Mouse (Mus musculus): Measurements from ENCODE around the gene Stxbp3.

The Stxbp3 gene

DNA sequence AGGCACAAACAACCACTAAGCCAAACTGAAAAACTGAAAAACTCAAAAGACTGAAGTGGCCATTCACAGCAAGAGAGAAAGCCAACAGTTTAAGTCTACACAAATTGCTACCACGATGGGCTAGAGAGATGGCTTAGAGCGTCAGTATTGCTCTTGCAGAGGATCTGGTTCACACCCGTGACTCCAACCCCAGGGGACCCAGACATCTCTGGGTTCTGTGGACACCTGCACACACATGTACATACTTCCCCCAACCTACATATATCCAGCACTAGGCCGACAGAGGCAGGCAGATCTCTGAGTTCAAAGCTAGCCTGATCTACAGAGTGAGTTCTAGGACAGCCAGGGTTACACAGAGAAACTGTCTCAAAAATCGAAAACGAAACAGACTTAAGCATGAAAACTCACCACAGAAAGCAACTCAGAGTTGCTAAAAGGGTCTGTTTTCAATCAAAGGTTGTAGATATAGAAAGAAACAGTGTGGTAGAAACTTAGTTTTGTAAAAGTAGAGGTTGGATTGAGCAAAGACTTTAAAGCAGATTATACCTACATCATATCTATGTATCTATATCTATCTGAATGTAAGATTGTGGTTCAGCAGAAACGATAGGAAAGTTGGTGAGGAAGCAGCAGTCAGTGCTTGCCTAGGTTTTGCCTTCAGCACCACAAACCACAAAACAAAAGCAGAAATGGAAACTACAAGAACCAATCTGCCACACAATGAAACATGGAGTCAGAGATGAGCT, 44.6 kb downstream of the Stxbp3 start:
- no peak for DNase-seq

DNA sequence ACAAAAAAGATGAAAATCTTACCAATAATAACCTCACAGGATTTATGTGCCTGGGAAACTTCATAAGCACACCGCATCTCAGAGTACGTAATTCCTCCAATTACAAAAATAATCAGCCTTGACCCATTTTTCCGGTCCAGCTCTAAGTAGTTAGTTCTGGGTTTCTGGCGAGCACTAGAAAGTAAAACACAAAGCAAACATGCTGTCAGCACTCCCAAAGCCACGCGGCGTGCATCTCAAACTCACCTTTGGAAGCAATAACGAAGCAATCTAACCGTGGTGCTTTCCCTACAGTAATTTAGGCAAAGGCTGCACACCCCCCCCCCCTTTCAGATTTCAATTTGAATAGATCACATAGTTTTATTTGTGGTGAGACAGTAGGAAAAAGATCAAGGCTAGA, 45.5 kb downstream of the Stxbp3 start:
- DNase-seq: no peak

DNA sequence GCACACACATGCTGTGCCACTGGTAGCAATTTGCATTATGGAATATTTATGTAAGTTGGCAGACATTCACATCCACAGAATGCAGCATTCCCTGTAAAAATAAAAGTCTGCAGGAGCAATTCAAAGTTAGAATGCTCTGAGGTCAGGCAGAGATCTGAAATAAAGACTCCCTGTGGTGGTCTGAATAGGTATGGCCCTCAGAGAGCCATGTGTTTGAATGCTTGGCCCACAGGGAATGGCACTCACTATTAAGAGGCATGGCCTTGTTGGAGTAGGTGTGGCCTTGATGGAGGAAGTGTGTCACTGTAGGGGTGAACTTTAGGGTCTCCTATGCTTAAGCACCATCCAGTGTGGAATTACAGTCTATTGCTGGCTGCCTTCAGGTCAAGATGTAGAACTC, 47.9 kb downstream of the Stxbp3 start:
- no peak for DNase-seq

DNA sequence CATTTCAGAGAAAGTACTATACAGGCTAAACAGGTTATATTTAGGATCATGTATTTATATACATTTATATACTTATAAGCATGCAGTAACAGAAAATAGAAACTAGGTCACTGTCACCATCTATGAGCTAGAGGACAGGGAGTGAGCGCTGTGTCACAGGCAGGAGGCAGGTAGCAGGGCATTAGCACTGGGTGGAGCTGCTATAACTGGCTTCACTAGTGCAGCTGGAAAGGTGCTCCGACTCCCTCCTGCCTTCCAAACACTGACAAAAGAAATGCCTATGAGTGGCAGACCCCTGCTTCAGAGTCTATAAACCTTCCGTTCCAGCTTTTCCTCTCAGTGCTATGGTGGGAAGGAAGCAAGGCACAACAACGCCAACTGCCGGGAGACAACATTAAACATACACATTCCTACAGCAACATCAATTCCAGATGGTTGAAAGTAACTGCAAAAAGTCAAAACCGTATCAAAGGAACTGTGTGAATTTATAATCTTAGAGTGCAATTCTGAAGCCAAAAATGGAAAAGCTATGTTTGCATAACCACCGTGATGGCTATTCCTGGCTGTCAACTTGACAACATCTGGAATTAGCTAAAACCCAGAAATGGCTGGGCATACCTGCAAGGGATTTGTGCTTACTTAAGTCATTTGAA, 49.1 kb downstream of the Stxbp3 start:
- no peak for DNase-seq

DNA sequence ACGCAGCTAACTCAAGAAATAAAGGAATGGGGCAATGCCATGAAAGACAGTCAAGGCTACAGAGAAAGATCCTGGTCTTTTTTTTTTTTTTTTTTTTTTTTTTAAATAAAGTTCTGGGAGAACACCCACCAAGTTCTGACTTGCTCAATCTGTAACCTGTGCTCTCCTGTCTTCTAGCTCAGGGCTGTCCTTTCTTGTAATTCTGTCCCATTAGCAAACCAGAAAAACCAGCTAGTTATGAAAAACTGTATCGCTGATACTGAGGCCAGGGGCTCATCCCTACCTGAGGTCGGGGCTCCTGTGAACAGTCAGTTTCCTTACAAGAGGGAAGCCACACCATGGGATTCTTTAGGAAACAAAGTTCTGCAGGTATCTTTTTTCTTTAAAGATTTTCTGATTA, 49.8 kb downstream of the Stxbp3 start:
- DNase-seq: no peak

DNA sequence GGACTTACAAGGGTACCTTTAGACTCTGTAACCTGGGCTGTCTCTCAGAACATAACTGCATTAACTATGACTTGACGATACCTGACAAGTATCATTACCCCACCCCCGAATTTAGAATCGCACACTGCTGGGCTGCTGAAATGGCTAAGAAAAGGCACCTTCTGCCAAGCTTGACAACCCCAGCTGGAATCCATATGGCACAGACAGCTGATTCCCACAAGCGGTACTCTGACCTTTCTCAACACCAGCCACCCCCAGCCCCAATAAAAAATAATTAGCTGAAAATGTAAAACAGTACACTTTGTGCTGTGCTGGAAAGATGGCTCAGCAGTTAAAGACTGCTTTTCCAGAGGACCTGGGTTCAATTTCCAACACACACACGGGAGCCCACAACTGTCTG, 51.0 kb downstream of the Stxbp3 start:
- no peak for DNase-seq

DNA sequence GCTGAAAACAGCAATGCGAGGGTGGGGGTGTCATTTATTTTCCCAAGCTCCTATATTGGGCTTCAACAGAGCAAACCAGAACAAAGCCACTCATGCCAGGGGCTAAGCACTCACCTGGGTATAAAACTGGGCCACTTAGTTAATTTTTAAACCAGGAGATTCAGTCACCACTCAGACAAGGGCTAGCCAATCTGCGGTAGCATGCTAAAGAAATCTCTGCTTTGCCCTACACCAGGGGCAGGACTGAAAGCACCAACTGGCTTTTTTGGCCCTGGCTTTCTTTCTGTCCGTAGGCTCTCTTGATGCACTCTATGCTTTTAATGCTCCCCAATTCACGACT, 51.9 kb downstream of the Stxbp3 start:
- no peak for DNase-seq

DNA sequence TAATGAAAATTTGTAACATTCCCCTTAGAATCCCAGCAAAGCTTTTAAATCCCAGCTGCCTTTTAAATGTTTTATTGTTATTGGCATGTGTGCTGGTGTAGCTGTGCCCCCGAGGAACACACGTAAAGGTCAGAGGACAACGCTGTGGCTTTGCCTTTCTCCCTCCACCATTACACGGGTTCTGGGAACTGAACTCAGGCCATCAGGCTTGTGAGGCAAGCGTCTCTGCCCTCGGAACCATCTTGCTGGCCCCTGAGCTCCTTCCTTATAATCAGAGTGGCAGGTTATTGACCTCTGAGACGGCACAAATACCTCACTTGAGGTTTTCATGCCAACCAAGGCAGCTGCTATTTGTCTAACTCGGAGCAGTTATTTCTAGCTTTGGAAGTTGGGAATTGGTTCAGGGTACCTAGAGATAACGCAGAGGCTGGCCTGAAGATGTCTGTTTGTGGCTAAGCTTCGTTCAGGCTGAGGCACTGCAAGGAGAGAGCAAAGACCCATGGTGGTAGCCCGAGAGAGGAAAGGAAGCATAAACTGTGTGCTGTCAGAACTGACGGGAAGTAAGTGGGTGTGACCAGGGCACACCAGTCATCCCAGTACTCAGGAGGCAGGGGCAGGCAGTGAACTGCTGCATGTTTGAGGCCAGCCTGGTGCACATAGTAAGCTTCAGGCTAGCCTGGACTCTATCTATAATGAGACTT, 52.4 kb downstream of the Stxbp3 start:
- DNase-seq: no peak

DNA sequence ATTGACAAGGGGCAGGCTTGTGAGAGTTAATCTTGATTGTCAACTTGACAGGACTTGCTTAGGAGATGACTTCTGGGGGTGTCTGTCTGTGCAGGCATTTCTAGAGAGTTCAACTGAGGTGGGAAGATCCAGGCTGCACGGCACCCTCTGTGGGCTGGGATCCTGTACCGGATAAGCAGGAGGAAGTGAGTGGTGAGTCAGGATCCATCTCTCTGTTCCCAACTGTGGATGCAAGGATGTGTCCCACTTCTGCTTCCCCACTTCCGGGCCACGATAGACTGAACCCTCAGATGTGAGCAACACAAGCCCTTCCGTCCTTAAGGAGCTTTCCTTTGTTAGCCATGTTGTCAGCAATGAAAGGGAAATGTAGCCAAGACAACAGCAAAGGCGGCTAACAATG, 53.8 kb downstream of the Stxbp3 start:
- no peak for DNase-seq

DNA sequence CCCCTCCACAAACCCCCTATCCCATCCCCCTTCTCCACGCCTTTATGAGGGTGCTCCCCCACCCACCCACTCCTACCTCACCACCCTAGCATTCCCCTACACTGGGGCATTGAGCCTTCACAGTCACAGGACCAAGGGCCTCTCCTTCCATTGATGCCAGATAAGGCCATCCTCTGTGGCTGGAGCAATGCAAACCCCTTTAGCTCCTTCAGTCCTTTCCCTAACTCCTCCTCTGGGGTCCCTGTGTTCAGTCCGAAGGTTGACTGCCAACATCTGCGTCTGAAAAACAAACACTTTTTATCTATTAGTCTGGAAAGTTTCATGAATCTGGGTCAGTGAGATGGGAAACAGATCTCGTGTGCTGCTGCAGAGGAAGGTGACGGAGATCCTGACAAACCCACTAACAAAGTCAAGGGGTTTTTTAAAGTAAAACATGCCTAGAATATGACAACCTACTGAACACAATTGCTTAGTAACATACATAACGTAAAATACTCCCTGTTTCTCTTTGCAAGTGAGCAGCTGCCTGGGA, 57.9 kb downstream of the Stxbp3 start:
- peak in 1 of 2 experiments; percentile 21 for DNase-seq

DNA sequence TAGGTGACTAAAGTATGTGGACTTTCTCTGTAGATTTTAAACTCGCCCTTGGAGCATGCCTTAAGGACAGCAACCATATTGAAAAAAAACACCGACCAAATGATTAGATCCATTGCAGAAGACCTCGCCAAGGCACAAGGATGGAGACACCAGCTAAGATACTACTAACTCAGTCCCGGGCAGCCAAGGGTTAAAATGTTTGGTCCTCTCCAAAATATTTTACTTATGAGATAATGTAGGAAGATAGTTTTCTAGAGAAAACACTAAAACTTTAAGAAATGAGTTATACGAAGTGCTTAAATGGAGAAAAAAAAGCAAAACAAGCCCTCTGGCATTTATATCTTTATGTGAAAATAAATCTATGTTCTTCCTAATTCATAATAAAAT, 58.4 kb downstream of the Stxbp3 start:
- peak; percentile 51 to 62 for DNase-seq

DNA sequence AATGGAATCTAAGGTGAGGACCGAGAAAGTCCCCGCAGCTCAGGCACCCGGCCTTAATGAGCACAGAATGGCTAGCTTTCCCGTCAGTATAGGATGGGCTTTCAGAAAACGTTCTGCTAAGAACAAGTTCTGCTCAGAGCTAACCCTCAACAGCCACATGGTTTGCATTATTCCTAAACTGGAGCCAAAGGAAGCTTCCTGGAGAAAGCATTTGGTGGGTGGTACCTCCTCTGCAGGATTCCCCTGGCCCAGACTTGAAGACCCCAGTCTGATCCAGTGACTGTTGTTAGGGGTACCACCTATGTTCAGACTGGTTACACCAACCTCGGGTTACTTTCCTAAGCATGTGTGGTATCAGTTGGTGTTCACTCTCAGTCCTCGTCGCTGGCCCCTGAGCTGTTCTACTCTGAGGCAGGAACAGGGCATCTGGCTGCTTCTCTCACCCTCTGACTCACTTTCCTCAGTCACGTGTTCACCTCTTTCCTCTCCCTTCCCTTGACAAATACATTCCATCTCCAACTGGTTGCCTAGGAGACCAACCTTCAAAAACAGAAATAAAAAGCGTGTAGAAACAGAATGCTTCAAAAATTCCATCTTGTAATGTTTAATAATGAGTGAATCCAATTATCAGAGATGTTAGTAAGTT, 59.0 kb downstream of the Stxbp3 start:
- DNase-seq: no peak

DNA sequence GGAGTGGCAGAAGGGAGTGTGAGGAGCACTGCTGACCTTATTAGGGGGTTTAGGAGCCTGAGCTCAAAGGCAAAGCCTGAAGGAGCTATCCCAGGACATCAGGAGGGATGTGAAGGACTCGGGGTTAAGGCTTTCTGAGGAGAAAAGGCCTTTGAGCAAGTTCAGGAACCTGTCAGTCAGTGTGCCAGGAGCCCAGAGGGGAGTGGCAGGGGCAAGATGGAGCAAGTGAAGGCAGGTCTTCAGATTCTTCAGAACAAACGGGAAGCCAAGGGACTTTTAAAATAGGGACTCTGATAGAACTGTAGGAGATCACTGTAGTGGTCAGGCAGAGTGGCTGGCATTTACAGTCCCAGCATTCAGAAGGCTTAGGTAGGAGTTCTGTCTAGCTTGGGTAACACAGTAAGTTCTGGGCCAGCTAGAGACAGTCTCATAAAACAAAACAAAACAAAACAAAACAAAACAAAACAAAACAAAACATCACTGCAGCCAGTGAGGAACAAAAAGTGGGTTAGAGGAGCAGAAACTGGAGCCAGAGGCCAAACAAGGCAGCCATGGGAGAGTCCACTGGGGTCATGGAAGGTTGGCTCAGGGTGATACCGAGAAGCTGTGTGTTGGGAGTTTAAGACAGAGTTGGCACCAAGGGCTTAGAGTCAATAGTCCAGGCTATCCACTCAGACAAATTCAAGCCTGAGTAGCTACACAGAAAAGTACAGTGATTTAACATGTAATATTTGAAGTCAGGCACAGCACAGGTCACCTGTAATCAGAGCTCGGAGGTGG, 61.4 kb downstream of the Stxbp3 start:
- DNase-seq: no peak

DNA sequence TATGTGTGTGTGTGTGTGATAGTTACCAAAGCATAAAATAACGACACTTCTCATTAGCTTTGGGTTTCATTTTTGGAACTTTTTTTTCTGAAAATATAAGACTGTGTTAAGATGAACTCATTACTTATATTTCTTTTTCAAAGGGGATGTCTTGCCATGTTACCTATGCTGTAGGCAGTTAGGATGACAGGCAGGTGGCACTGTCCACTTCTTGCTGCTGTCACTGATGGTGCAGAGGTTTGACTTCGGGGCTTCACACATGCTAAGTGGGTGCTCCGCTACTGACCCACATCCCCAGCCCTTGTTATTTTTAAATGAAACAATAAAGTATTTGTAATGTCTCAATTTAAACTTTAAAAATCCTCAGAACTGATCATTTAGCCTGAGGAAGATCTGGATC, 67.5 kb downstream of the Stxbp3 start:
- DNase-seq: no peak

DNA sequence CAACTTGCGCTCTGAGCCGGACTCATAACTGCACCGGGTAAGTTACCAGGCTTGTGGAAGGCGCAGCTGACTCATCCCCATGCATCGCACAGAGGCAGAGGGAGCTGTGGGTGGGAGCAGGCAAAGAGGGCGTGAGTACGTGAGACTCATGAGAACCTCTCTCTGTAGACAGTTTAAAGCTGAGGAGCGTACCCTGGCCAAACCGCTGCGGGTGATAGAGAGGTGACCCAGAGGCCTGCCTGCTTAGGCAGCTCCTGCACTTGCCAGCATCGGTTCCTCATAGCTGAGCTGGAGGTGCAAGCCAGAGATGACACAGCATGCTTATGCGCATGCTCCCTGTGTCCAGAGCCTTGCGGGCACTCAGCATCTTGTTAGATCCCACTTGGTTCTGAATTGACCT, 68.1 kb downstream of the Stxbp3 start:
- DNase-seq: no peak

DNA sequence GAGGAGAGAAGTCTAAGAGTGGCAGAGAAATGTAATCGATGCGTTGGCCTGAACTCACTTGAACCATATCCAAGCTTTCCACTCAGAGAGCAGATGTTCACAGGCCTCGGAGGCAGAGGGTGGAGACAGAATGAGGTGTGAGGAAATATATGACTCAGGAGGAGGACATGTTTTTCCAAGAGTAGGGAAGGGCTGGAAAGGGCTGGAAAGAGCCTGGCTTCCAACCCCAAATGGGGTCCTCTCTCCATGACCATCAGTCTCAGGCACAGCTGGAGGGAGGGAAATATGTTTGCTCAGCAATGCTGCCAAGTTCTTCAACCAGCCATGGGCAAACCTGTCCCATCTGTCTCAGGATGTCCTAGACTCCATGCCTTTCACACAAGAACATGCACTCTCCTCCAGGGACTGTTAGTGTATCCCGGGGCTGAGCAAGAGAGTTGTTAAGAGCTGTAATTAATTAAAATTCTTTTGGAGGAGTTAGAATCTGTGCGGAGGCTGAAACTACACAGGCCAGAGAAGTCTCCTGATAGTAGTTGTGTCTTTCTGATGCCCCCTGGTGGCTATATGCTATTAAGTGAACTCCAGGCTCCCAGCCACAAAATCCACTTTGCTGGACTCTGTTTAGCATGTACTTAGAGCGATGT, 69.5 kb downstream of the Stxbp3 start:
- DNase-seq: peak; percentile 58 to 74

DNA sequence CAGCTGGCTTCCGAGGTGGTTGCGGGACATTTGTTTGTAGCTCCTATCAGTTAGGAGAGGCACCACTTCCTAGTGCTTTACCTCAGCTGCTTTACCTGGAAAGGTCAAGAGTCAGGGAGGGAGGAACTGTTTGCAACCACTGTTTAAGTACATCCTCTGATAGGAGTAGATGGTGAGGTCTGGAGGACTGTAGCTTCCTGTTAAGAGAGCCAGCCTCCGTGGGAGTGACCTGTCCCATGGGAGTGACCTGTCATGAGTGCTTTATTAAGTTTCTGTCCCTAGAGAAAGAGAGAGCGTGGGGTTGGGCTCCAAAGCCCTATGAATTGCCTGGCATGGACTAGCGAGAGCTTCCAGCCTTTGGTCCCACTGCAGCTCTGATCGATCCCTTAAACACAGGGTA, 70.8 kb downstream of the Stxbp3 start:
- peak in 1 of 2 experiments; percentile 46 for DNase-seq

DNA sequence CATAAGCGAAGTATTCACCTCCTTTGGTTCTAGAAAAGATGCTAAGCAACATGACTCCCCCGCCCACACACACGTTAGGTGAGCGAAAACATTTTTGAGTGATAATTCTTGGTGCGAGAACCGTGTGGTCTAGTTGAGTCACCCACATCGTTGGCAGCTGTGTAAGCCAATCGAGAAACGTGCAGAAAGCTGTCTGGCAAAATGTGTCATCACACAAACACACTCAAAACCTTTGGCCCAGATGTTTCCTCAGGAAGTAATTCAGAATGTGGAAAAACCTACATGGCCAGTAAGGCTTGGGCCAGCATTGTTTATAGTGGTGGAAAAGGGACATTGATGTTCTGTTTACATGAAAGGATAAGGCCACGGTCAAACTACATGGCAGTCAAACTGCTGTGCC, 72.9 kb downstream of the Stxbp3 start:
- DNase-seq: no peak

DNA sequence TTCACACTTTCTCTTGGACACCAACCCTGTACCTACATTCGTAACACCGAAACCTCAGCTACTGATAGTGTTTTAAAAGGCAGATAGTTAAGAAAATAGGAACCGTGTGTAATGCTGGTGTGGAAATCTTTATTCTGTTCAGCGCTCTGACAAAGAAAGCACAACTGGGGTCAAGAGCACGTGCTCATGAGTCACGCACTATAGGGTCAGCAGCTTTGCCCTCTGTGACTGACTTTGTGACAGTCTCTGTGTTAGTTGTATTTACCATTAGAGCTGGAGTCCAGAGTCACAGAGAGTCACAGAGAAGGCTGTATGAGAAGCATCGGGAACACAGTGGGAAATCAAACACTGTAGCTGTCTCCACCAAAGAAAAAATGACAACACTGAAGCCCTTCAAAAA, 73.4 kb downstream of the Stxbp3 start:
- DNase-seq: no peak

DNA sequence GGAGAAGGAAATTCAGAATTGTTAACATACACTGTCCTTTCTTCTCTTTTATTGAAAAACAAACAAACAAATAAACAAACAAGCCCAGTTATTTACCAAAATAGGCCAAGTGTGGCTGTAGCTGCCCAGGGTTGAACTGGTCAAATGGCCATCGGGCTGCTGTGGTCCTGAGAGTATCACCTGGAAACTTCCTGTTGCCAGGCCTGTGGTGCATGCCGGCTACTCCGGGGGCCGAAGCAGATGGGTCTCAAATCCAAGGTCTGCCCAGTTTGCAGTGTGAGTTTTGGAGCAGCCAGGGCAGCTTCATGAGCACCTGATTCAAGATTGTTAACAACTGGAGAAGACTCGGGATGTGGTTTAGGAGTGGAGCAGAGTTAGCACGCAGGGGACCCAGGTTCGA, 74.8 kb downstream of the Stxbp3 start:
- no peak for DNase-seq

DNA sequence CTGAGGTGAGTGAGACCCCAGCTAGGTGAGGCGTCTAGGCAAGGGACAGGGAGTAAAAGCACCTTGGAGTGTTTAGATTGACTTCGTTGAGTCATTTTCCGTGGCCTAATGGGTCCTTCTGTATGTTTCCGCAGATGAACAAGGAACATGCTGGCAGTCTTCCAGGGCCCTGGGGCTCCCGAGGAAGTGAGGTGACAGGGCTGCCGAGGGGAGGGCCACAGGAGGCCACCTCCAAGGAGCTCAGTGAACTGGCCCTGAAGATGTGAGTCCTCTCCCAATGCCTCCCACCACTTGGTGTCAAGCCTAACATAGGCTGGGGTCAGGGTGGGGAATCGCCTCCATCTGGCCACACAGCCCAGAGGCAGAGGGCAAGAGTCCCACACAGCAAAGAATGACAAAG, 75.3 kb downstream of the Stxbp3 start:
- peak; percentile 40 to 56 for DNase-seq

DNA sequence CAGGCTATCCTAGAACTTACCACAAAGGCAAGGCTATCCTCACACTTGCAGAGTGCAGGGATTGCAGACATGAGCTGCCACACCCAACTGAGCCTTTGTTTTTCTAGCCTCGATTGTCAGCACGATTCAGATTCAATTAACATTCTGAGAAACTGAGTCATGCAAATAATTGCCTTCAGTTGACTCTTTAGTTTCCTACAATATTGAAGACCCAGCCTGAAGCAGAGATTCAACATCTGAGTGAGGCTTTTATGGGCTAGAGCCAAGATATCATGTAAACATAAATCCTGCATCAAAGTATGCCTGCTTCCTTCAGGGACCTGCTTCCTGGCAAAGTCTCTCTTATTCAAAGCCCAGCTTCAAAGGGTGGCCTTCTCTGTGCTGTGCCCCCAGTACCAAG, 76.6 kb downstream of the Stxbp3 start:
- no peak for DNase-seq

Measured in kidney, postnatal 4 days (tissue).